Mouse (Mus musculus) myocyte (in vitro differentiated cells): ENCODE measurements at regions not wholly inside any gene's neighbourhood (a gene's known extent, or its start where the extent isn't known, plus 50 kb on each side); places are given as distances from the start of the nearest gene placed in this dataset.

Source experiments
- CEBPB ChIP-seq: IDR thresholded peaks from 2 replicates; pipeline ENCODE4 v1.6.1; 2011; ENCODE audit warnings: mild to moderate bottlenecking, moderate library complexity; ENCODE audit not compliant: poor library complexity, insufficient read depth, severe bottlenecking
- E2F4 ChIP-seq: IDR thresholded peaks from one replicate; pipeline ENCODE4 v1.6.1; 2011; ENCODE audit warnings: mild to moderate bottlenecking, control low read depth, moderate library complexity; ENCODE audit not compliant: insufficient read depth
- MAX ChIP-seq: IDR thresholded peaks from one replicate; pipeline ENCODE4 v1.6.1; 2011; ENCODE audit warnings: low read depth, mild to moderate bottlenecking, control low read depth
- MYOD1 ChIP-seq, 3 experiments: IDR thresholded peaks; one replicate each; pipeline ENCODE4 v1.6.1; 2011; ENCODE audit warnings: control low read depth in 2 of 3, low read depth in 2 of 3, mild to moderate bottlenecking in 2 of 3, moderate library complexity in 1 of 3; ENCODE audit not compliant: insufficient read length in 2 of 3, control insufficient read depth in 1 of 3
- MYOG ChIP-seq, 3 experiments: IDR thresholded peaks; one replicate each; pipeline ENCODE4 v1.6.1; 2011; ENCODE audit warnings: control low read depth in 2 of 3, low read depth in 2 of 3, mild to moderate bottlenecking in 2 of 3; ENCODE audit not compliant: insufficient read length in 2 of 3, control insufficient read depth in 1 of 3, insufficient read depth in 1 of 3
- POLR2A ChIP-seq: IDR thresholded peaks from one replicate; pipeline ENCODE4 v1.6.1; 2011; ENCODE audit warnings: low read depth, mild to moderate bottlenecking, control low read depth, moderate library complexity; ENCODE audit not compliant: insufficient read length
- POLR2AphosphoS2 ChIP-seq: IDR thresholded peaks from one replicate; pipeline ENCODE4 v1.6.1; 2011; ENCODE audit warnings: low read depth, control low read depth; ENCODE audit not compliant: insufficient read length
- REST ChIP-seq: IDR thresholded peaks from one replicate; pipeline ENCODE4 v1.6.1; 2011; ENCODE audit warnings: mild to moderate bottlenecking, control low read depth, moderate library complexity; ENCODE audit not compliant: insufficient read depth, insufficient read length
- SRF ChIP-seq: IDR thresholded peaks from one replicate; pipeline ENCODE4 v1.6.1; 2011; ENCODE audit warnings: low read depth; ENCODE audit not compliant: control insufficient read depth, insufficient read length
- TCF12 ChIP-seq: IDR thresholded peaks from one replicate; pipeline ENCODE4 v1.6.1; 2011; ENCODE audit warnings: mild to moderate bottlenecking, control low read depth; ENCODE audit not compliant: poor library complexity, insufficient read depth, severe bottlenecking
- TCF3 ChIP-seq: IDR thresholded peaks from one replicate; pipeline ENCODE4 v1.6.1; 2011; ENCODE audit warnings: low read depth, control low read depth; ENCODE audit not compliant: insufficient read length
- USF1 ChIP-seq: IDR thresholded peaks from one replicate; pipeline ENCODE4 v1.6.1; 2011; ENCODE audit warnings: low read depth, mild to moderate bottlenecking, control low read depth, moderate library complexity

GRCm38 (mm10) chr17:49172052-49172799 is 240.0 kb downstream of the Lrfn2 start:
- TF ChIP-seq POLR2AphosphoS2 (no peak), CEBPB (no peak), MYOD1 (IDR thresholded peaks at IDR 0.05; ENCODE audit: control insufficient read depth in 1 of 3, insufficient read length in 2 of 3, low read depth in 2 of 3) (no peak), TCF12 (no peak), USF1 (no peak), POLR2A (no peak), MYOG (IDR thresholded peaks at IDR 0.05; ENCODE audit: control insufficient read depth in 1 of 3, insufficient read depth in 1 of 3, insufficient read length in 2 of 3, low read depth in 2 of 3) (no peak), SRF (no peak), MAX (no peak), REST (no peak), TCF3 (no peak), E2F4 (no peak)
